Mouse (Mus musculus) c-Kit-negative CD71-positive TER-119-positive erythroid progenitor cells, embryonic 14.5 days (primary cell): ENCODE results near the gene Dnhd1.
"Not testable (repeated sequence)": the region's sequence is repeated elsewhere in the genome, so short reads cannot be mapped to it uniquely, and the experiment has no call there.

Experiments
- DNase-seq: peaks from one replicate; pipeline ENCODE4 v3.0.0-alpha.2; 2013; ENCODE audit warnings: low read depth, low spot score

The Dnhd1 gene

GRCm38 (mm10) chr7:105740089-105740795 lies 89.6 kb downstream of the Dnhd1 start:
- DNase-seq: no peak

DNA sequence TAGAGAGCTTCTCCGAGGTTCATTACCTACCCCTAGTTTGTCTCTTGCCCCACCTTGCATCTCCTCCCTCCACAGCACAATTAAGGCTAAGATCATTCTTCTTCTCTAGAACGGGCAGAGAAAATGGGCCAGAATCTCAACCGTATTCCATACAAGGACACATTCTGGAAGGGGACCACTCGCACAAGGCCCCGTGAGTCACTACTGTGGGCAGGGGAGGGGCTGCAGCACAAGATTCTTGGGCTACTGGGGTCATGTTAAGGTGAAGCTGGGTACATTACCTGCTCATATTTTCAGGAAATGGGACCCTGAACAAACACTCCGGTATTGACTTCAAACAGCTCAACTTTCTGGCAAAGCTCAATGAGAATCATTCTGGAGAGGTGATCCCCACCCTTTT lies 90.2 kb downstream of the Dnhd1 start:
- DNase-seq: no peak

DNA sequence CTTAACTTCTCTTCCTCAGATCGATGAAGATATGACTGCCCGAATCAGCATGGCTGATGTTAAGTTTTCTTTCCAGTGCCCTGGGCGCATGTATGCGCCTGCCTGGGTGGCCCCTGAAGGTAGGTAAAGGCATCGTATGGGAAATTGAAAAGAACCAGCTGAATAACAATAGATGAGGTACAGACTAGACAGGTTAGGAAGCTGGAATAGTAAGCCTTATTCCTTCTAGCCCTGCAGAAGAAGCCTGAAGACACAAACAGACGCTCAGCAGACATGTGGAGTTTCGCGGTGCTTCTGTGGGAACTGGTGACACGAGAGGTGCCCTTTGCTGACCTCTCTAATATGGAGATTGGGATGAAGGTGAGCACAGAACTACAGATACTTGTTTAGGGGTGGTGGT lies 91.4 kb downstream of the Dnhd1 start:
- no peak for DNase-seq

DNA sequence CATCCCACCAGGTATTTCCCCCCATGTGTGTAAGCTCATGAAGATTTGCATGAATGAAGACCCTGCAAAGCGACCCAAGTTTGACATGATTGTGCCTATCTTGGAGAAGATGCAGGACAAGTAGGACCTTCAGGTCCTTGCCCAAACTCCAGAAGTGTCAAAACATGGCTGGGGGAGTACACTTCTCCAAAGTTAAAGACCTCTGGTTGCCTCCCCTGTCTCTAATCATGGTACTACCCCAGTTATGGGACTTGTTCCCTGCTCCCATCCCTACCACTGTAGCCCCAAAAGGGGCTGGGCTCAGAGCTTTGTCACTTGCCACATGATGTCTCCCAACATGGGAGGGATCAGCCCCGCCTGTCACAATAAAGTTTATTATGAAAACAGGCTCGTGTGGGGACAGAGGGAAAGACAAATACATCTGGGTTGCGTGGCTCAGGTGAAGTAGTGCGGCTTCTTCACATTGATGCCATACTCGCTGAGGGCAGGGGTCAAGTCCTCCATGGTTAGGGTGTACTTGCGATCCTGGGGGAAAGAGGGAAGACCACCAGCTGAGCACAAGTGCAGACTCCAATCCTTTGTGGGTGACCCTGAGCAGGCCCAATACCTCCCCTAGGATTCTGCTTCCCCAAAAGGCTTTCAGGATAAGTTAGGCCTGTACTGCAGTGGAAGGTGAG lies 92.0 kb downstream of the Dnhd1 start:
- not testable (repeated sequence) for DNase-seq

DNA sequence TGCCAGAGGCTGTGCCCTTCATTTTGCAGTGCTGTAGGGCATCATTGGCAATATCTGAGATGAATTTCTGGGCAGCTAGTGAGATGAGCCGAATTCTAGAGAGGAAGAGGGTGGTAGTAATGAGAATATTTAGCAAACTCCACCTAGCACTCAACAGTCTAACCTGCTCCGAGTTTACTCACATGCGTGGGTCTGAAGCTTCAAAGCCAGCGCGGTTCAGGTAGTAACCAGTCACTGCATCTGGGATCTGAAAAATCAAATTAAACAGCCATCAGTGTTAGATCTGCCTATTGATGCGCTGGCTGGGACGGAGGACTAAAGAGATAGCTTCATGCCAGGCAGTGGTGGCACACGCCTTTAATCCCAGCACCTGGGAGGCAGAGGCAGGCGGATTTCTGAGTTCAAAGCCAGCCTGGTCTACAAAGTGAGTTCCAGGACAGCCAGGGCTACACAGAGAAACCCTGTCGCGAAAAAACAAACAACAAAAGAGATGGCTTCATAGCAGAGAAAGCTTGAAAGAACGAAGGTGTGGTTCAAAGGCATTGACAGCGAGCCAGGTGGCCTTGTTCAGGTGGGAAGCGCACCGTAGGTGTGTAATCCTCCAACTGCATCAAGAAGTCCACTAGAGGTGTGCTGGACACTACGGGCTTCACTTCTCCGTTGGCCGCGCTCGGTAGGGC lies 92.8 kb downstream of the Dnhd1 start:
- DNase-seq: not testable (repeated sequence)

DNA sequence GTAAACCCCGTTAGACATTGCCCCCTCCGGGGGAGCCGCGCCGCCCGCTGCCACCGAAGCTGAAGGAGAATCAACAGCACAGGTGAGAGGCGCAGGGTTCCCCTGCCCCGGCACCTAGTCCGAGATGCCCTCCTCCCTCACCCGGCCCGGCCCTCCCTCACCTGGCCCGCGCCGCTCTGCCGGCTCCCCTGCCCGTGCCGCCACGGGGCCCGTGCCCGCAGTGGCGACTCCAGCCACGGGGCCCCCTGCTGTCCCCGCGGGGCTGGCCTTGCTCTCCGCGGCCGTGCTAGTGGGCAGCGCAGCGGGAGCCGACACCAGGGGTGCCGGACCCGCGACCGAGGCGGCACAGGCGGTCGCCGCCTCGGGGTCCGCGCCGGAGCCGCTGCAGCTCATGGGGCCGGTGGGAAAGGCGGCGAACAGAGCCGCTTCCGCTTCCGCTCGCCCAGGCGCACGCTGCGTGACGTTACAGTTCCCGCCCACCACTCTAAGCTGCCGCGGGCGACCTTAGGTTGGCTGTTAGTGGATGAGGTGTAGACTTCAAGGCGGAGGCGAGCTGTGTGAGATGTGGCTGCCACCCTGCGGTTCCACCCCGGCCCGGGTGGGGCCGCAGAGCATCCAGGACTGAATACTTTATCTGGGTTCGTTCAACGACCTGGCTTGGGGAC lies 93.4 kb downstream of the Dnhd1 start, which contains the start of gene Taf10:
Gene Taf10 (minus strand): TSS at position 436 of the 665 bp plus-strand sequence.
- DNase-seq: peak; percentile 78

- DNase-seq: no peak
Observed at GRCm38 (mm10) chr7:105747776-105748175, 97.1 kb downstream of the Dnhd1 start.

DNA sequence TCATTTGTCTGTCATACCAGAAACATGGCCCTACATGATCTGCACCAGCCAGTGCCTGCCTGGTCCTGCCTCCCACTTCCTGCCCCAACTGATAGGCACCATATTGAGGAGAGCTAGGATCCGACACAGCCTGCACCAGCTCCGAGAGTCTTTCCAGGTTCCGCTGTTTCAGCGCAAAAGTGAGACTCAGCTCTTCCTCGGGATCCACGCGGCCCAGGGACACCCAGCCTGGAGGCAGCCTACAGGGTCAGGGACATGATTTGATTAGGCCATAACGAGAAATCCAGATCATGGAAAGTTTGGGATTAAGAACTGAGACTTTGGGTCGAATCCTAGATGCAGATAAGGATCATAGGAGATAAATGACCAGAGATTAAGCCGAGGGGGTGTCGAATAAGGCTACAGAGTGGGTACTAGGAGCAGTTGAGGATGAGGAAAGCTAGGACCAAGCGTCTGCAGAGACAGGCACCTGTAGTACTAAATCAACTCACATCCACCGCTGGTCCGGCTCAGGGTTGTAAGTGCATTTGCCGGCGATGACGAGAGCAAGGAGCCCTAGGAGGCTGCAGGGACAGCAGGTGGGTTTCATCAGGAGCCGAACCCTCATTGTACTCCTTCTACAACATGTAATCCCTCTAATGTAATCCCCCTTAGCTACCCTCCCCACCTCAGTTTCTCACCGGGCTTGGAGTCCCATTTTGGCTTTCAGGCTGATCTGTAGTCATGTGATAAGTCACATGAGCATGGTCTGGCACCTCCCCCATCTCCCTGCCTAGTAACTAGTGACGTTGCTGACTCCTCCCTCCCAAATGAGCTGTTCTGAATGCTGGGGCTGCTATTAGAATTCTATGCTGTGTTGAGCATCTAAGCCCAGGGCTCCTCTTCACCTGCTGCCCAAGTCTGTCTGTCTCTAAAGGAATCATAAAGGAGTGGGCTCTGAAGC lies 101.1 kb downstream of the Dnhd1 start, which contains the start of gene Tpp1:
Gene Tpp1 (minus strand): TSS at position 745 of the 943 bp plus-strand sequence.
- DNase-seq: peak; percentile 89

DNA sequence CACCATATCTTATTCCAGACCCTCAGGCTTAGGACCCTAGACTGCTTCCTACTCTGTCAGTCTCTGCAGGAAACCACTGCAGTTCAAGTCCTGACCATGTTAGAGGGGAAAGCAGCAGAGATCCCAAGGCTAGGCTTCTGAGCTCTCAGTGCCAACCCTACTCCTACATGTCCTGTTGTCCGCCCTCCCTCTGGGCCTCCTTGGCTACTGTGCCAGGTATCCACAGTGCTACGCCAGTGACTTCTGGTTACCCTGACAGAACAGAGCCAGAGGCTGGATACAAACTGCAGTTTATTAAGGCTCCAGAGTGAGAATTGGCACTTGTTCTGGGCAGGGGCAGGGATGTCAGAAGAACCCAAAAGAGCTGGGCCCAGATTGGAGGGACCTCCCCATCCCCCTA lies 102.1 kb downstream of the Dnhd1 start:
- no peak for DNase-seq

DNA sequence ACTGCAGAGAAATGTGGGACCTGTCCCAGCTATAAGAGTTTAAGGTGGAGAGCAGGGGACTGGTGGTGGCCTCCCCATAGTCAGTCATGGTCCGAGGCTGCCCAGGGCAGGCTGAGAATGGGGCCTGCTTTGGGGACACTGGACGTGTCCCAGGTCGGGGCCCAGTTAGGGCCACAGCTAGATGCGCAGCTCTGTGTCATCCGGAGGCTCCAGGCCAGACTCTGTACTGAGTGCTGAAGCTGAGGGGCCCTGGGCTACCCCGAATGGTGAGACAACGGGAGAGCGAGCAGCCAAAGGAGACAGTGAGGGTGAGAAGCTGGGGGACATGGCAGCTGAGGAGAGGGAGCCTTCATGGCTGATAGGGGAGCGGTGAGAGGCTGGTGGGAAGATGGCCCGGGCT lies 102.7 kb downstream of the Dnhd1 start:
- DNase-seq: no peak

DNA sequence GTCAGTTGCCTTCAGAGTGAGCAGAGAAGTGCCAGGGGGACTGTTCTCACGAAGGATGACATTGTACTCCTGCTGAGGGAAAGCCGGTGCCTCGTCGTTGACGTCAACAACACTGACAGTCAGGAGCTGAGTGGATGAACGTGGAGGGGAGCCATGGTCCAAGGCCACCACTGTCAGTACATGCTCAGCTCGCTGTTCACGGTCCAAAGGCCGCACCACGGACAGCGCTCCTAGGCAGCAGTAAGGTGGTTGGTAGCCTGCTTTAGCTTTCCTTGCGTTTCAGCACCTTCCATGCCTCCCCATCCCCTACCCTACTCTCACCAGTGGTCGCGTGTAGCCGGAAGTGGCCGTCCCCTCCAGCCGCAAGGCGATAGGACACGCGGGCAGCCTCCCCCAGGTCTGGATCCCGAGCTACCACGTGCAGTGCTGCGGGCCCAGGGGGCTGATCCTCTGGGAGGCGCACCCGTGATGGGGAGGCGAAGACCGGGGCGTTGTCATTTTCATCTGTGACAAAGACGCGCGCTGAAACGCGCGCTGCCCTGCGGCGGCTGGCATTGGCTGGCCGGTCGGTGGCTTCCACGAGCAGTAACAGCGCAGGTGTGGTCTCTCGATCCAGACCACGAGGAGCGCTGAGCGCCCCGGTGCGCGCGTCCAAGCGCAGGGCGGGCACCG lies 111.3 kb downstream of the Dnhd1 start:
- DNase-seq: no peak

DNA sequence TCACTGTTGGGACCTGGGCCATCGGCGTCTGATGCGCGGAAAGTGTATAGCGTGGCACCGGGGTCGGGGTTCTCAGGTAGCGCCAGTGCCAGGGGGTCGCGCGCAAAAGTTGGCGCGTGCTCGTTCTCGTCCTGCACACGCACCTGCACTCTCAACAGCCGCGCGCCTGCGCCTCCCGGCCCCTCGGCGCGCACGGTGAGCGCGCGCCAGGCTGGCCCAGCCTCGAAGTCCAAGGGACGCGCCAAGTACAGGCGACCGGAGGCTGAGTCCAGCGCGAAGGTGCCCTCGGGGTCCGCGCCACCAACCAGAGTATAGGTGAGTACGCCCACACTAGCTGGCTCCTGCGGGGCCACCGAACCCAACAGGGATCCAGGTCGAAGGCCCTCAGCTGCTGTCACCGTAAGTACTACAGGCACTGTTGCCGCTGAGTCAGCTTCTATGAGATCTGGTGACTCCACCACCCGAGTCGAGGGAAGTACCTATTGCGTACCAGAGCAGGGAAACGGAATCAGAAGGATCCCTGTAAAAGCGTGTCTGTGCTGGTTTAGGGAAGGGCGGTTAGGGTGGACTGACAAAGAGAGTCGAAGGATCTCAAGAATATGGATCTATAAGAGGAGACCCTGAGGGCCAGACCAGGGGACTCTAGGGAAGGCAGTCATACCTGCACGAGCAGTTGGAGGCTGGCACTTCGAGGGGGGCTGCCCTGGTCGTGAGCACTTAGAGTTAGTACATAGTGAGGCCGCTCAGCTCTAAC lies 112.1 kb downstream of the Dnhd1 start:
- DNase-seq: no peak

DNA sequence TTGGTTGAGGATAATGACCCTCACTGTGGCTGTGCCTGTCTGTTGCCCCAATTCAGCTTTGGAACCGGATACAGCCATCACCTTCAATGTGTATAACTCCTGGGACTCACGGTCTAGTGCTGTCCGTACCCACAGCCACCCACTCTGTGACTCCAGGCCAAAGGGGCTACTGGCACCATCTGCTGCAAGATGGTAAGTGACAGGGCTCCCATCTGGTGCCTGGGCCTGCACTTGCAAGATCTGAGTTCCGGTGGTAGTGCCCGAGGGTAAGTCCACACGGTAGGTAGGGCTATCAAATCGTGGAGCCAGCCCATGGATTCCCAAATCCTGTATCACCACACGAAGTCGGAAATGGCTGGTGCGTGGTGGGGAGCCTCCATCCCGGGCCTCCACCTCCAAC lies 113.7 kb downstream of the Dnhd1 start:
- no peak for DNase-seq

DNA sequence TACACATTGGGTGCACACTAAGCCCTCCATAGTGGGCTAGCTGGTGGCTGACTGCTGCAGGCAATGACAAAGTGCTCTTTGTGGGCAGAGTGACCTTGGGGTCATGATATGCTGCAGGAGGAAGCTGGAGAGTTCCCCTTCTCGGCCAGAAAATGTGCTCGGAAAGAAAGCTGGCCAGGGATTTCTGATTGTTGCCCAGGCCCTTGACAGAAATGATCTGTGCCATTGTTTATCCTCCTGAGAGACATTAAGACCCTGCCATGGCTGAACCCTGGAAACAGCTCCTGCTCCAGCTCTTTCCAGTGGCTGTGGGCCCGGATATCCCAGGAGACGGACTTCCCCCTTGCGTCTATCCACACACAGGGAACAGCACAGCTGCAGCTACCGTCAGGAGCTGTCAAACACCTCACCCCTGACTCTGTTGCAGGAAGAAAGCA lies 117.1 kb downstream of the Dnhd1 start:
- no peak for DNase-seq

- no peak for DNase-seq
Observed at GRCm38 (mm10) chr7:105769959-105770358, 119.3 kb downstream of the Dnhd1 start.
